Mouse (Mus musculus) hindbrain, embryonic 11.5 days (tissue): ENCODE results near the gene Mettl2. TPM values are rescaled to one million over a fixed set of nuclear protein-coding genes. Genes with fewer than 3 reads are reported as not detected.
"Not testable (repeated sequence)": the region's sequence is repeated elsewhere in the genome, so short reads cannot be mapped to it uniquely, and the experiment has no call there.

ENCODE experiments used
- ATAC-seq: fragments of 200-750 bp; cut with Nextera tagmentation; 2 replicates; pipeline ENCODE4 v1.8.0; 2017; ENCODE audit warnings: mild to moderate bottlenecking, moderate TSS enrichment, moderate library complexity; ENCODE audit not compliant: low FRiP score
- DNase-seq: peaks from one replicate; pipeline ENCODE4 v3.0.0-alpha.2; 2015; ENCODE audit warnings: low spot score
- H3K27ac ChIP-seq: fragments of 300-500 bp; sonication (generic); 2 replicates; pipeline ENCODE4 v1.5.1; 2014; ENCODE audit warnings: mild to moderate bottlenecking, low read depth, low read length
- H3K27me3 ChIP-seq: fragments of 300-500 bp; sonication (generic); 2 replicates; pipeline ENCODE4 v1.6.1; 2014; ENCODE audit warnings: mild to moderate bottlenecking, low read length, moderate library complexity, mixed read lengths; ENCODE audit not compliant: control insufficient read depth, insufficient read depth
- H3K36me3 ChIP-seq: fragments of 300-500 bp; sonication (generic); 2 replicates; pipeline ENCODE4 v1.6.1; 2014; ENCODE audit warnings: mild to moderate bottlenecking, low read length, moderate library complexity, mixed read lengths; ENCODE audit not compliant: control insufficient read depth, insufficient read depth
- H3K4me1 ChIP-seq: fragments of 300-500 bp; sonication (generic); replicated peaks from 2 replicates; pipeline ENCODE4 v1.6.1; 2014; ENCODE audit warnings: low read length, mixed read lengths; ENCODE audit not compliant: control insufficient read depth, insufficient read depth
- H3K4me2 ChIP-seq: fragments of 300-500 bp; sonication (generic); replicated peaks from 2 replicates; pipeline ENCODE4 v1.6.1; 2014; ENCODE audit warnings: mild to moderate bottlenecking, low read depth, low read length
- H3K4me3 ChIP-seq: fragments of 300-500 bp; sonication (generic); 2 replicates; pipeline ENCODE4 v1.5.1; 2014; ENCODE audit warnings: low read depth, low read length
- H3K9ac ChIP-seq: fragments of 300-500 bp; sonication (generic); 2 replicates; pipeline ENCODE4 v1.6.1; 2014; ENCODE audit warnings: low read depth, low read length
- H3K9me3 ChIP-seq: fragments of 300-500 bp; sonication (generic); 2 replicates; pipeline ENCODE4 v1.6.1; 2016; ENCODE audit warnings: low read length; ENCODE audit not compliant: control insufficient read depth
- WGBS: fragments of 180-500 bp; shearing (Covaris S2); extraction: QIAGEN DNeasy Blood & Tissue Kit; methylation state at CpG from one replicate; pipeline ENCODE4 v1.1.7; 2014; 5-methylcytosine and 5-hydroxymethylcytosine counted together
- polyA plus RNA-seq: library from polyadenylated mRNA; unstranded; fragments of >200 nt; fragmentation: Nextera tagmentation; extraction: Ambion mirVana; gene quantifications from 2 replicates; pipeline ENCODE4 v1.2.1, GENCODE M21; 2014

Mettl2 gene
- polyA plus RNA-seq, 1 experiment from 2014 or later: 45.5 TPM

DNA sequence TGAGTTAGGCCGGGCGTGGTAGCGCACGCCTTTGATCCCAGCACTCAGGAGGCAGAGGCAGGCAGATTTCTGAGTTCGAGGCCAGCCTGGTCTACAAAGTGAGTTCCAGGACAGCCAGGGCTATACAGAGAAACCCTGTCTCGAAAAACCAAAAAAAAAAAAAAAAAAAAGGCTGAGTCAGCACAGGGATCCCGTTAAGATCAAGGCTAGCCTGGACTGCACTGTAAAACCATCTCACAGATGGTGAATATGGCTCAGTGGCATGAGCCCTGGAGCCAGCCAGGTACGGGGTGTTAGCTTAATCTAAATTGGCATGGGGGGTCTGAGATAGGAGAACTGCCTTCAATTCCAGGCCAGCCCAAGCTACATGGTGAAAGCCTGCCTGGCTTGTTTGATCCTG, 14.3 kb downstream of the Mettl2 start:
- not testable (repeated sequence) for ATAC-seq, DNase-seq, H3K36me3 ChIP-seq, H3K27me3 ChIP-seq, H3K9me3 ChIP-seq, H3K9ac ChIP-seq, H3K4me3 ChIP-seq, H3K27ac ChIP-seq, H3K4me1 ChIP-seq, H3K4me2 ChIP-seq
- WGBS: 94% methylated on average over 7 of the region's 8 CpGs

DNA sequence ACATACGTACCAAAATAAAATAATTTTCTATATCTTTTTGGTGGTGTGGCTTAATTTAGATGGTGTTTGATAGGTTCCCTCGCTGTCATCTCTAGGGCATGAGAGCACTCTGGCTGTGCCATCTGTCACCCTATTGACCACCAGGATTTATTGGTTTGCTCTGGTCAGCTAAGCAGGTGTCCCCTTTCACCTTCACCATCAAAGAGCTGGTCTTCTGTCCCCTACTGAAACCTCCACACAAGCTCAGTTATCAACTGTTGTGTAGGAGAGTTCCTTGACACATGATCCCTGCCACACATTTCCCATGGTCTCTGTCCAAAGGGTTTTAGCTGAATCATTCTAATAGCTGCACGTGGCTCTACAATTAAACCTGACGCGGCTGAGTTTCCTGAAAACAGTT, 14.9 kb downstream of the Mettl2 start:
- H3K4me2 ChIP-seq: no peak overlapping the region
- no peak for ATAC-seq
- WGBS: 95% methylated on average over 5 of the region's 5 CpGs
- H3K4me3 ChIP-seq: no peak overlapping the region
- H3K9me3 ChIP-seq: no peaks in the 10 kb centered on the region
- H3K27ac ChIP-seq: no peak overlapping the region
- no peak overlapping the region for H3K9ac ChIP-seq
- no peaks in the 10 kb centered on the region for H3K27me3 ChIP-seq
- no peaks in the 10 kb centered on the region for H3K4me1 ChIP-seq
- DNase-seq: no peak
- H3K36me3 ChIP-seq: peaks cover 3% of the 10 kb centered on the region; the same call in 1 of the 2 replicates

- peaks cover under 1% of the 10 kb centered on the region; the same call in 1 of the 2 replicates for H3K36me3 ChIP-seq
- H3K27ac ChIP-seq: no peak overlapping the region
- H3K9ac ChIP-seq: no peak overlapping the region
- no peaks in the 10 kb centered on the region for H3K4me1 ChIP-seq
- H3K4me3 ChIP-seq: no peak overlapping the region
- no peaks in the 10 kb centered on the region for H3K27me3 ChIP-seq
- DNase-seq: no peak
- no peak overlapping the region for H3K4me2 ChIP-seq
- no peaks in the 10 kb centered on the region for H3K9me3 ChIP-seq
- ATAC-seq: no peak
These were observed 17.3 kb downstream of the Mettl2 start for GRCm38 (mm10) chr11:105143564-105143963.

- Histone ChIP-seq H3K9ac (no peak overlapping the region), H3K4me3 (no peak overlapping the region), H3K27me3 (no peaks in the 10 kb centered on the region), H3K27ac (no peak overlapping the region), H3K36me3 (no peaks in the 10 kb centered on the region; the same call in 1 of the 2 replicates), H3K4me2 (no peak overlapping the region), H3K9me3 (no peaks in the 10 kb centered on the region), H3K4me1 (no peaks in the 10 kb centered on the region)
- 86% methylated on average over 3 of the region's 3 CpGs for WGBS
- ATAC-seq: no peak
- DNase-seq: no peak
These were observed 17.9 kb downstream of the Mettl2 start for GRCm38 (mm10) chr11:105144084-105144483.

- DNase-seq (no peak), ATAC-seq (no peak)
- no peak overlapping the region for H3K4me3 ChIP-seq
- no peaks in the 10 kb centered on the region; the same call in 1 of the 2 replicates for H3K36me3 ChIP-seq
- H3K27ac ChIP-seq: no peak overlapping the region
- no peaks in the 10 kb centered on the region for H3K9me3 ChIP-seq
- no peaks in the 10 kb centered on the region for H3K27me3 ChIP-seq
- H3K4me1 ChIP-seq: no peaks in the 10 kb centered on the region
- WGBS: 83% methylated on average over 11 of the region's 11 CpGs
- H3K4me2 ChIP-seq: no peak overlapping the region
- no peak overlapping the region for H3K9ac ChIP-seq
These were observed 18.4 kb downstream of the Mettl2 start for GRCm38 (mm10) chr11:105144508-105145210.

GRCm38 (mm10) chr11:105145211-105145610, 19.0 kb downstream of the Mettl2 start:
- H3K9me3 ChIP-seq: no peaks in the 10 kb centered on the region
- ATAC-seq (no peak), DNase-seq (no peak)
- H3K36me3 ChIP-seq: no peaks in the 10 kb centered on the region; the same call in 1 of the 2 replicates
- no peak overlapping the region for H3K4me3 ChIP-seq
- no peaks in the 10 kb centered on the region for H3K4me1 ChIP-seq
- H3K27ac ChIP-seq: no peak overlapping the region
- WGBS: 93% methylated on average over 10 of the region's 10 CpGs
- no peaks in the 10 kb centered on the region for H3K27me3 ChIP-seq
- no peak overlapping the region for H3K4me2 ChIP-seq
- no peak overlapping the region for H3K9ac ChIP-seq

DNA sequence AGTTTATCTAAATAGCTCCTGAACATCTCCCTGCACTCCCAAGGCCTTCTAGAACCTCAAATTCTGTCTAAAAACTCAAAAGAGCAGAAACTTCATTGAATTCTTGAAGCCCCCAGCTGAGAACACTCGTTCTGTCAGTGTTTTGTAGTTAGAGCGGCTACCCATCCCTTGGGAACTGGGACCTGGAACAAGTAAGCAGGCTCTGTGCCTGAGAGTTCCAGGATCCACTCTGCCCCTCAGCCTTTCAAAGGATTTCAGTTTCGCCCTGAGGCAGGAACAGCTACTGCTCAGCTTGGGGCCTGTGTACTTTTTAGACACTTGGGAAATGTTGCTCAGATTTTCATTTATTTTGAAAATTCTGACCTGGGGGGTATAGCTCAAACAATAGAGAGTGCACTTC, 20.4 kb downstream of the Mettl2 start, which contains the start of gene Gm10842:
Gene Gm10842, plus strand, starts transcription at position 301 of the 400 bp plus-strand sequence.
- Histone ChIP-seq H3K4me3 (no peak within 1 kb of the TSS), H3K9ac (no peak within 1 kb of the TSS), H3K27me3 (no peaks in the 10 kb centered on the region), H3K36me3 (no peaks in the 10 kb centered on the region), H3K9me3 (no peaks in the 10 kb centered on the region), H3K4me2 (no peak within 1 kb of the TSS), H3K4me1 (no peaks in the 10 kb centered on the region), H3K27ac (no peak within 1 kb of the TSS)
- 76% methylated on average over 3 of the region's 3 CpGs for WGBS
- no peak for ATAC-seq
- no peak for DNase-seq

DNA sequence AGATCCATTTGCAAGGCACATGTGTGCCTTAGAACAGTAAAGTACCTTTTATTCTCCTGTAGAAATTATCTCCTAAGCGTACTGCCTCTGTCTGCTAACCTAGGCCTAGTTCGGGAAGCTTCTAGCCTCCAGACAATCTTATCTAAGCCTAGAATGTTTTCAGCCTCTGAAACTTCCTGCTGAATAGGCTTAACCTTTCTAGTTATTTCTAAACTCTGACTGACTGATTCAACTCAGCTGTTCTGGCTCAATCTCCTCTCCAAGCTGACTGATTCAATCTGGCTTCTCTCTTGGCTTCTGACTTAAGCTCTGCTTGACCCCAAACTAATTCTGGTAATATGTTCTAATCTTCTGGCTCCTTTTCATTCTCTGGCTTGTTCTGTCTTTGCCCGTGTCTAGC, 23.1 kb downstream of the Mettl2 start:
- no peaks in the 10 kb centered on the region for H3K27me3 ChIP-seq
- no peak overlapping the region for H3K27ac ChIP-seq
- peaks cover 6% of the 10 kb centered on the region; the same call in 1 of the 2 replicates for H3K4me1 ChIP-seq
- DNase-seq (no peak), ATAC-seq (no peak)
- no peaks in the 10 kb centered on the region for H3K36me3 ChIP-seq
- no peak overlapping the region for H3K9ac ChIP-seq
- no peaks in the 10 kb centered on the region for H3K9me3 ChIP-seq
- H3K4me2 ChIP-seq: no peak overlapping the region
- WGBS: 92% methylated on average over 3 of the region's 3 CpGs
- no peak overlapping the region for H3K4me3 ChIP-seq

- H3K36me3 ChIP-seq: no peaks in the 10 kb centered on the region
- no peak overlapping the region for H3K9ac ChIP-seq
- peaks cover 6% of the 10 kb centered on the region; the same call in 1 of the 2 replicates for H3K4me1 ChIP-seq
- ATAC-seq (no peak), DNase-seq (no peak)
- H3K27ac ChIP-seq: no peak overlapping the region
- 88% methylated on average over 1 of the region's 1 CpGs for WGBS
- H3K9me3 ChIP-seq: no peaks in the 10 kb centered on the region
- no peaks in the 10 kb centered on the region for H3K27me3 ChIP-seq
- no peak overlapping the region for H3K4me2 ChIP-seq
- no peak overlapping the region for H3K4me3 ChIP-seq
These were observed 23.5 kb downstream of the Mettl2 start for GRCm38 (mm10) chr11:105149766-105150165.
